Mouse (Mus musculus) fat pad, adult 2 months (tissue): ENCODE results near the gene Sycp2l.

Experiments used
- DNase-seq: peaks from one replicate; pipeline ENCODE4 v3.0.0-alpha.2; 2011; ENCODE audit warnings: low read depth, low spot score; ENCODE audit errors: extremely low read depth

The Sycp2l gene

DNA sequence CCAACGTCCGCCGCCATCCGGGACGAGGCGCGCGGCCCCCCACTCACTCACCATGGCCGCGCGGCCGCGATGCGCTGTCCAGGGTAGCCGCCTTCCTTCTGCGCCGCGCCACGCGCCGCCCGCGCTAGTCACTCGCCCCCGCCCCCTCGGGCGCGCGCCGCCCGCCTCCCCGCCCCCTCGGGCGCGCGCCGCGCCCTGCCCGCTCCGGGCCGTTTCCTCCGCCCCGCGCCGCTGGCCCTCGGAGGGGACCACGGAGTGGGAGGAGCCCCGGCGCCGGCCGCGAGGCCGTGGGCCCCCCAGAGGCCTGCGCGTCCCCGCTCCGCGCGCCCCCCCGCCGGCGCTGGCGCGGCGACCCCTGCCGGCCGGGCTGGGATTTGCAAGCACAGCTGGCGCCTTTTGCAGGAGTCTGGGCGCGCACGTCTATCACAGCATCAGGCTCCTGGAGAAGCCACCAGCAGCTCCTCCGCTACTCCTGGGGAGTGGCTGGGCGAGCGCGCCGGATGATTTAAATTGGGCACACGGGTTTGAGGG is 106.3 kb downstream of the Sycp2l start, which contains the start of gene Elovl2:
Gene Elovl2, minus strand, starts transcription at position 102 of the 531 bp plus-strand sequence.
- no peak for DNase-seq
